ENCODE assay signal across 8 mouse cellular contexts in the genomic region with DNA sequence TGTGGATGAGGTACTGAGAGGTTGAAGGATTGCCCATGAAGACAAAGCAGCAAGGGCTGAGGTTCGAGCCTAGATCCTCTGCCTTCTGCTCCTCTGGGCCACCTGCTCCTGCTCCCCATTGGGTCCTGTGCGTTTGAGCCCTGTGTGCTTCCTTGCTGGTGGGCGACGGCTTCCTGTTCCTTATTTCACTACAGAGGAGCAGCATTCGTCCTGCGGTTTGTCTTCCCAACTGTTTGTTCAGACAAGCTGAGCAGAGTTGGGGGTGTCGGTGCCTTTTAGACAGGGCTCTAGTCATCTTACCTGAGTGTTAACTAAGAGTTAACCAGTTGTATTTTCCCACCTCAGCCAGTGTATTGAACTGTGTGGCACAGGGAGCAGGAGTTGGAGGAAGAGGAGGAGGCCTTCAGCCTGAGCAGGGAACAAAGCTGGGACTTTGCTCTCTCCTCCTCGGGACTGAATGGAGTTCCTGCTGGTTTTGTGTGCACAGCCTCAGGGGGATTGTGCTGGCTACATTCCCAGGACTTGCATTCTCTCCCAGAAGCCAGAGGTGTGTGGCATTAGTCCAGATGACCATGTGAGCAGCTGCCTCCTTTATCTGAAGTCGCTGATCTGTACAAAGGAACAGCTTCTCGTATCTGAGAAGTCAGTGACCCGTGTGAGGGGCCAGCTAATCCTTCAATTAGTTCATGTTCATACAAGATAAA.
A peak's percentile ranks its signal among the peaks of the same experiment; 100 is the strongest.
DNase-seq lines count a peak whose midpoint lies in the region; ATAC-seq and TF ChIP-seq lines count a peak whose summit lies in the region.

No protein-coding gene starts in this region.

- no peak overlapping the region for H3K4me2 ChIP-seq in heart, embryonic 12.5 days
- H3K4me2 ChIP-seq in kidney, embryonic 14.5 days (replicated peaks; ENCODE audit: low read depth, low read length): no peak overlapping the region

- no peaks in the 10 kb centered on the region for H3K36me3 ChIP-seq in erythroblast, embryonic 14.5 days (ENCODE audit: control insufficient read depth)
- H3K36me3 ChIP-seq in heart, embryonic 12.5 days: peaks cover 7% of the 10 kb centered on the region; the same call in 1 of the 2 replicates
- no peaks in the 10 kb centered on the region for H3K36me3 ChIP-seq in kidney, embryonic 14.5 days (ENCODE audit: control insufficient read depth, insufficient read depth, low read length)

- intact Hi-C loops in left cerebral cortex, postnatal 4 days (cut with DNase I): no loop called here
- intact Hi-C loops in left cerebral cortex, postnatal 25 days (cut with DNase I): loop anchor here (2.0 kb wide), 1 partner anchor 53 kb away; no protein-coding TSS in a partner anchor

- H3K9me3 ChIP-seq in erythroblast, embryonic 14.5 days (ENCODE audit: control insufficient read depth, low read length): no peaks in the 10 kb centered on the region
- 0 out of 2 replicates have a peak, but pooled peaks cover 4% of the 10 kb centered on the region for H3K9me3 ChIP-seq in heart, embryonic 12.5 days (replicated peaks)
- no peaks in the 10 kb centered on the region for H3K9me3 ChIP-seq in kidney, embryonic 14.5 days (ENCODE audit: control insufficient read depth, low read length)

- ATAC-seq in heart, embryonic 12.5 days (ENCODE audit: insufficient number of reproducible peaks, low FRiP score): peak; percentile 55; the same call in 1 of the 2 replicates
- peak; percentile 57; the same call in 1 of the 2 replicates for ATAC-seq in kidney, embryonic 14.5 days (ENCODE audit: low FRiP score, low TSS enrichment)
- peak; percentile 63 for ATAC-seq in megakaryocyte-erythroid progenitor cell, adult 5-6 weeks (replicated peaks; ENCODE audit: low FRiP score, low TSS enrichment, poor library complexity, severe bottlenecking)

- H3K27me3 ChIP-seq in erythroblast, embryonic 14.5 days (ENCODE audit: control insufficient read depth): no peaks in the 10 kb centered on the region
- no peaks in the 10 kb centered on the region for H3K27me3 ChIP-seq in heart, embryonic 12.5 days (replicated peaks)
- H3K27me3 ChIP-seq in kidney, embryonic 14.5 days (ENCODE audit: control insufficient read depth, insufficient read depth, low read length): no peaks in the 10 kb centered on the region
- no peaks in the 10 kb centered on the region for H3K27me3 ChIP-seq in cerebellum, adult 2 months (ENCODE audit: control insufficient read depth, insufficient read depth, low read length)

- 49% methylated on average over 11 of the region's 11 CpGs for WGBS in heart, embryonic 12.5 days
- 56% methylated on average over 11 of the region's 11 CpGs for WGBS in kidney, embryonic 14.5 days
- WGBS in cerebellum, adult 2 months: 30% methylated on average over 11 of the region's 11 CpGs

- H3K4me3 ChIP-seq in erythroblast, embryonic 14.5 days (replicated peaks): peak overlapping the region; percentile 1
- H3K4me3 ChIP-seq in heart, embryonic 12.5 days: no peak overlapping the region
- H3K4me3 ChIP-seq in kidney, embryonic 14.5 days (ENCODE audit: low read length): no peak overlapping the region
- no peak overlapping the region for H3K4me3 ChIP-seq in cerebellum, adult 2 months (replicated peaks; ENCODE audit: insufficient read depth, low read depth, low read length)

- no peak for TF ChIP-seq POLR2A in cerebellum, adult 2 months (IDR thresholded peaks at IDR 0.05; ENCODE audit: borderline replicate concordance, insufficient read depth, low read length)

- H3K27ac ChIP-seq in heart, embryonic 12.5 days (ENCODE audit: poor library complexity, severe bottlenecking): no peak overlapping the region
- H3K27ac ChIP-seq in kidney, embryonic 14.5 days (ENCODE audit: low read depth, low read length): no peak overlapping the region; the same call in 1 of the 2 replicates
- no peak overlapping the region for H3K27ac ChIP-seq in cerebellum, adult 2 months (ENCODE audit: insufficient read depth, low read length)

- peaks cover 64% of the 10 kb centered on the region for H3K4me1 ChIP-seq in erythroblast, embryonic 14.5 days (ENCODE audit: control insufficient read depth)
- peaks cover 43% of the 10 kb centered on the region for H3K4me1 ChIP-seq in heart, embryonic 12.5 days (replicated peaks)
- H3K4me1 ChIP-seq in kidney, embryonic 14.5 days (ENCODE audit: control insufficient read depth, insufficient read depth, low read length): peaks cover 4% of the 10 kb centered on the region; the same call in 1 of the 2 replicates
- H3K4me1 ChIP-seq in cerebellum, adult 2 months (ENCODE audit: control insufficient read depth, insufficient read depth, low read length): no peaks in the 10 kb centered on the region

- no peak for TF ChIP-seq CTCF in cerebellum, adult 2 months (IDR thresholded peaks at IDR 0.05; ENCODE audit: borderline replicate concordance, insufficient read depth, low read depth, low read length)

- no peak overlapping the region for H3K9ac ChIP-seq in heart, embryonic 12.5 days
- no peak overlapping the region for H3K9ac ChIP-seq in kidney, embryonic 14.5 days (ENCODE audit: low read depth, low read length)

- peak; percentile 89 for DNase-seq in left cerebral cortex, postnatal 4 days
- DNase-seq in left cerebral cortex, postnatal 25 days (ENCODE audit: low spot score in 2 of 2): no peak
- peak; percentile 64 for DNase-seq in yolk sac, embryonic 10.5 days (ENCODE audit: low spot score)
- DNase-seq in cerebellum, adult 2 months: no peak

Comparison
In these comparisons a context has a peak if more than half of its experiments do, and no peak if none do; other contexts are left out.
1. DNase-seq: peak in left cerebral cortex, postnatal 4 days (single experiment) and yolk sac, embryonic 10.5 days (single experiment); none in left cerebral cortex, postnatal 25 days (0 of 2) and cerebellum, adult 2 months (0 of 2).
2. Peak in every context shown above with its lines, with median percentiles within 50 percentile points of each other: ATAC-seq.